Mouse (Mus musculus) CH12.LX (cell line): Measurements from ENCODE around the gene Cdh13.

Source experiments
- CHD1 ChIP-seq: IDR thresholded peaks from 2 replicates; pipeline ENCODE4 v1.6.1; 2012; ENCODE audit warnings: low read depth, low read length, improper control_type of control experiment, inconsistent platforms
- CTCF ChIP-seq, 2 experiments: IDR thresholded peaks in 1 of 2; conservative IDR thresholded peaks in 1 of 2; 2 replicates each; pipeline ENCODE4 v1.5.1; 2011 to 2012; ENCODE audit warnings: low read depth in 2 of 2, low read length in 2 of 2, improper control_type of control experiment in 1 of 2, inconsistent platforms in 1 of 2, mild to moderate bottlenecking in 1 of 2, moderate library complexity in 1 of 2
- E2F4 ChIP-seq: IDR thresholded peaks from 2 replicates; pipeline ENCODE4 v1.6.1; 2011; ENCODE audit warnings: low read depth, low read length, improper control_type of control experiment; ENCODE audit not compliant: insufficient replicate concordance
- MAFK ChIP-seq: IDR thresholded peaks from 2 replicates; pipeline ENCODE4 v1.6.1; 2011; ENCODE audit warnings: low read length, improper control_type of control experiment; ENCODE audit not compliant: insufficient replicate concordance
- MAX ChIP-seq: IDR thresholded peaks from 2 replicates; pipeline ENCODE4 v1.6.1; 2011; ENCODE audit warnings: low read length, improper control_type of control experiment
- POLR2A ChIP-seq: IDR thresholded peaks from 2 replicates; pipeline ENCODE4 v1.6.1; 2011; ENCODE audit warnings: low read depth, mild to moderate bottlenecking, improper control_type of control experiment, low read length

- TF ChIP-seq CHD1 (no peak), CTCF (conservative IDR thresholded peaks at IDR 0.05 in 1 of 2, IDR thresholded peaks at IDR 0.05 in 1 of 2; ENCODE audit: low read depth in 2 of 2, low read length in 2 of 2) (no peak), POLR2A (no peak), E2F4 (no peak), MAFK (no peak), MAX (no peak)
Measured at GRCm38 (mm10) chr8:118713596-118713995, 430.1 kb downstream of the Cdh13 start.
